ENCODE assay signal across 19 mouse cellular contexts in the genomic region with DNA sequence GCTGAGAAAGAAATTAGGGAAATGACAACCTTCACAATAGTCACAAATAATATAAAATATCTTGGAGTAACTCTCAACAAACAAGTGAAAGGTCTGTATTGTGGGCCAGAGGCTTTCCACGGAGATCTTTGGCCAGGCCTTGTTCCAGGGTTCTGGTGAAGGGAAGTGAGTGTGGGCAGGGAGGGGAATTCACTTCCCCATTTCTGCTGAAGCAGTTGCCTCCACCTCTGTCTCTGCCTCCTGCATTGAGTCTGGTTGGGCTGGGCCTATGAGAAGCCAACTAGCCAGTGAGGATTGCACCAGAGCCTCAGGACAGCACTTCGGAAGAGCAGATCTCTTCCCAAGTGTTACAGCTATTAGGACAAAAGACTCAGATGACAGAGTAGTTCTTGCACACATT.
"Had no signal": no experiment of that assay in that cellular context is flagged by ENCODE, and none has a peak within 500 bp of the region (broad histone marks: within the 10 kb centered on the region; RNA-seq: fewer than 3 reads in every experiment).

No protein-coding gene starts in this region.

- H3K27ac ChIP-seq: left cerebral cortex, adult 2 months; liver, embryonic 13.5 days; midbrain, embryonic 10.5 days; midbrain, embryonic 13.5 days; neural tube, embryonic 13.5 days; stomach, embryonic 15.5 days had no signal

- H3K4me1 ChIP-seq: liver, embryonic 13.5 days; megakaryocyte, embryonic 14.5 days; midbrain, embryonic 10.5 days; midbrain, embryonic 13.5 days; neural tube, embryonic 13.5 days; stomach, embryonic 15.5 days had no signal

- H3K27me3 ChIP-seq: liver, embryonic 13.5 days; megakaryocyte, embryonic 14.5 days; midbrain, embryonic 13.5 days; neural tube, embryonic 13.5 days; stomach, embryonic 15.5 days had no signal

- DNase-seq: kidney, adult 9 months; kidney, postnatal 25 days; layer of hippocampus, postnatal 36 days; liver, embryonic 13.5 days; lung, adult 2 months; lung, postnatal 14 days; lung, postnatal 4 days; retina, postnatal 1 day; right cerebral cortex, postnatal 25 days; spleen, adult 18-20 months; thymus, postnatal 36 days had no signal

- ATAC-seq: midbrain, embryonic 13.5 days; midbrain, embryonic 16.5 days had no signal

- H3K4me2 ChIP-seq: liver, embryonic 13.5 days; midbrain, embryonic 13.5 days; neural tube, embryonic 13.5 days; stomach, embryonic 15.5 days had no signal

- H3K9me3 ChIP-seq: liver, embryonic 13.5 days; midbrain, embryonic 10.5 days; midbrain, embryonic 13.5 days; neural tube, embryonic 13.5 days; stomach, embryonic 15.5 days had no signal

- H3K4me3 ChIP-seq: left cerebral cortex, adult 2 months; liver, embryonic 13.5 days; megakaryocyte, embryonic 14.5 days; midbrain, embryonic 10.5 days; midbrain, embryonic 13.5 days; myocyte; neural tube, embryonic 13.5 days; stomach, embryonic 15.5 days had no signal

- H3K9ac ChIP-seq: liver, embryonic 13.5 days; midbrain, embryonic 13.5 days; neural tube, embryonic 13.5 days; stomach, embryonic 15.5 days had no signal

- H3K36me3 ChIP-seq: liver, embryonic 13.5 days; midbrain, embryonic 10.5 days; midbrain, embryonic 13.5 days; neural tube, embryonic 13.5 days; stomach, embryonic 15.5 days had no signal
